In the genomic region with DNA sequence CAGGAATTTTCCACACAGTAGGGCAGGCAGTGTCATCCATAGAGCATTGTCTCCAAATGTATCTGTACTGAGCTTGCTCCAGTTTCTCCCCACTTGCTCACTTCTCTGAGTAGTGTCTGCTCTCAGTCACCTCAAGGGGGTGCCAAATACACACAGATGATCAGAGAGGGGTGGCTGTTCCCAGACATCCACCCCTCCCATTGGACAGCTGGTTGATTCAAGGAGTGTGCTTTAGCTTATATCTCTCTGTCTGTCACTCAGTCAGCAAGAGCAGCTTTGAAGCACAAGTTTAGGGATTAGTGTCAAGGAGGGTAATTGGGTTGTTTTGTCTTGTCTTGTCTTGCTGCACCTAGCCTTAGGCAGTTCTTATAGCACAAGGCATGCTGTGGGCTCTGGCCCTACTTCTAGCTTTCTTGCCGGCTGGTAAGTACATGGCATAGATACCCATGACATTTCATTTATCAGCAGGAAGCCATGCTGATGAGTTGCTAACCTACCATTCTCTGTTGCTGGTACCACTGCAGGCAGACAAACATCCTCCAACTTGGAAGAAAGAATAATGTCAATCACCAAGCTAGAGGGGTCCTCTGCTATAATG, we compare ENCODE assay signal across 8 mouse cellular contexts.
DNase-seq lines count a peak whose midpoint lies in the region; ATAC-seq and TF ChIP-seq lines count a peak whose summit lies in the region.

No protein-coding gene starts in this region.

- H3K36me3 ChIP-seq in ES-E14 (ENCODE audit: control insufficient read depth, insufficient read depth, low read length, poor library complexity, severe bottlenecking), result no peaks in the 10 kb centered on the region
- no peaks in the 10 kb centered on the region for H3K36me3 ChIP-seq in embryonic facial prominence, embryonic 13.5 days
- no peaks in the 10 kb centered on the region for H3K36me3 ChIP-seq in hindbrain, embryonic 12.5 days

- H3K27me3 ChIP-seq in embryonic facial prominence, embryonic 13.5 days, result no peaks in the 10 kb centered on the region
- H3K27me3 ChIP-seq in hindbrain, embryonic 12.5 days, result no peaks in the 10 kb centered on the region

- in situ Hi-C loops in ES-E14 (cut with MboI; ENCODE audit: low sequenced_read_pairs in 2 of 2, unreplicated experiment in 2 of 2), result no loop called here

- no peaks in the 10 kb centered on the region for H3K4me1 ChIP-seq in ES-E14 (ENCODE audit: control insufficient read depth in 2 of 2, insufficient read depth in 2 of 2, low read length in 2 of 2, poor library complexity in 1 of 2)
- H3K4me1 ChIP-seq in bone marrow, adult 2 months (ENCODE audit: control insufficient read depth, insufficient read depth, low read length), result peaks cover 2% of the 10 kb centered on the region; the same call in 1 of the 2 replicates
- H3K4me1 ChIP-seq in embryonic facial prominence, embryonic 13.5 days, result no peaks in the 10 kb centered on the region
- H3K4me1 ChIP-seq in hindbrain, embryonic 12.5 days, result no peaks in the 10 kb centered on the region

- TF ChIP-seq POLR2A in bone marrow, adult 2 months (IDR thresholded peaks at IDR 0.05; ENCODE audit: borderline replicate concordance, control insufficient read depth, low read depth, low read length), result no peak

- no peak for DNase-seq in ES-E14 (ENCODE audit: low read depth, low spot score)
- peak; percentile 13 to 25 for DNase-seq in layer of hippocampus, postnatal 25 days (ENCODE audit: extremely low spot score in 1 of 2, low spot score in 1 of 2)
- DNase-seq in lung, postnatal 25 days (ENCODE audit: low spot score), result peak; percentile 51
- peak; percentile 11 for DNase-seq in skeletal muscle tissue, adult 2 months (ENCODE audit: low read depth, low spot score)
- DNase-seq in urinary bladder, postnatal 25 days (ENCODE audit: low spot score), result no peak

- H3K27ac ChIP-seq in ES-E14 (ENCODE audit: insufficient read depth, low read depth, low read length, poor library complexity, severe bottlenecking), result no peak overlapping the region
- H3K27ac ChIP-seq in bone marrow, adult 2 months (ENCODE audit: control insufficient read depth, insufficient read depth, low read depth, low read length, poor library complexity), result no peak overlapping the region
- no peak overlapping the region for H3K27ac ChIP-seq in embryonic facial prominence, embryonic 13.5 days
- H3K27ac ChIP-seq in hindbrain, embryonic 12.5 days, result no peak overlapping the region

- no peak overlapping the region for H3K4me2 ChIP-seq in embryonic facial prominence, embryonic 13.5 days
- no peak overlapping the region for H3K4me2 ChIP-seq in hindbrain, embryonic 12.5 days (replicated peaks)

- H3K9me3 ChIP-seq in ES-E14 (ENCODE audit: control insufficient read depth, insufficient read depth, low read depth, low read length), result no peaks in the 10 kb centered on the region
- no peaks in the 10 kb centered on the region for H3K9me3 ChIP-seq in embryonic facial prominence, embryonic 13.5 days
- no peaks in the 10 kb centered on the region for H3K9me3 ChIP-seq in hindbrain, embryonic 12.5 days (replicated peaks)

- WGBS in bone marrow, adult 2 months, result 39% methylated on average over 1 of the region's 1 CpGs
- WGBS in embryonic facial prominence, embryonic 13.5 days, result 37% methylated on average over 1 of the region's 1 CpGs
- 73% methylated on average over 1 of the region's 1 CpGs for WGBS in hindbrain, embryonic 12.5 days

- ATAC-seq in embryonic facial prominence, embryonic 13.5 days (ENCODE audit: insufficient number of reproducible peaks, insufficient read depth, low FRiP score, low TSS enrichment, low read depth), result peak; percentile 78
- ATAC-seq in hindbrain, embryonic 12.5 days (ENCODE audit: low FRiP score), result peak; percentile 87

- peak; percentile 75 for TF ChIP-seq CTCF in bone marrow, adult 2 months (IDR thresholded peaks at IDR 0.05; ENCODE audit: control insufficient read depth, insufficient read depth, low read length)

- no peak overlapping the region for H3K9ac ChIP-seq in ES-E14 (ENCODE audit: insufficient read depth, low read depth, low read length, poor library complexity, severe bottlenecking)
- no peak overlapping the region for H3K9ac ChIP-seq in embryonic facial prominence, embryonic 13.5 days
- no peak overlapping the region for H3K9ac ChIP-seq in hindbrain, embryonic 12.5 days

- no peak overlapping the region for H3K4me3 ChIP-seq in ES-E14 (ENCODE audit: insufficient read depth in 1 of 2, low read depth in 1 of 2, low read length in 2 of 2, poor library complexity in 1 of 2, severe bottlenecking in 1 of 2)
- H3K4me3 ChIP-seq in bone marrow, adult 2 months (replicated peaks; ENCODE audit: control insufficient read depth, low read depth, low read length), result no peak overlapping the region
- no peak overlapping the region for H3K4me3 ChIP-seq in embryonic facial prominence, embryonic 13.5 days
- no peak overlapping the region for H3K4me3 ChIP-seq in hindbrain, embryonic 12.5 days

TF ChIP-seq in ES-E14, 5 proteins besides CTCF, POLR2A, EP300 and RAD21:
- TF ChIP-seq ZNF384 (IDR thresholded peaks at IDR 0.05; ENCODE audit: low read depth, low read length), result no peak
- peak; percentile 58; the same call in 1 of the 2 replicates for TF ChIP-seq ZC3H11A (IDR thresholded peaks at IDR 0.05; ENCODE audit: borderline replicate concordance, low read depth, low read length)

Comparison
In these comparisons a context has a peak if more than half of its experiments do, and no peak if none do; other contexts are left out.
1. DNase-seq: peak in layer of hippocampus, postnatal 25 days (2 of 2), lung, postnatal 25 days (single experiment) and skeletal muscle tissue, adult 2 months (single experiment); none in ES-E14 (single experiment) and urinary bladder, postnatal 25 days (single experiment).